Mouse (Mus musculus): ENCODE data around the gene Lrrc3.

The Lrrc3 gene

DNA sequence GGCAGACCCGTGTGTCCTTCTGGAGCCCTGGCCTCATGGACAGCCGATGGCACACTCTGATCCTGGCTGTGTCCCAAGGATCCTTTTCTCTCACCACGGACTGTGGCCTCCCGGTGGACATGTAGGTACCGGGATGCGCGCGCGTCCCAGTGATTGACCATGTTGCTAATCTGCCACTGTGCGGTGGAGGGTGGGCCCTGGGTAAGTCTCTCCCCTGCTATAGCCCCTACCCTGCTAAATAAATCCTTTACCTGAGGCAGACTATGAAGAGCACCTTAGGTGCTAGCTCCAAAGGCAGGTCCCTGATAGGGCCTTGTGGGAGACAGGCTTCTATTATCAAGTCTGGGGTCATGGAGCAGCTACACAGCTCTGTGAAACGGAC is 37.6 kb downstream of the Lrrc3 start:
- no peak for DNase-seq

DNA sequence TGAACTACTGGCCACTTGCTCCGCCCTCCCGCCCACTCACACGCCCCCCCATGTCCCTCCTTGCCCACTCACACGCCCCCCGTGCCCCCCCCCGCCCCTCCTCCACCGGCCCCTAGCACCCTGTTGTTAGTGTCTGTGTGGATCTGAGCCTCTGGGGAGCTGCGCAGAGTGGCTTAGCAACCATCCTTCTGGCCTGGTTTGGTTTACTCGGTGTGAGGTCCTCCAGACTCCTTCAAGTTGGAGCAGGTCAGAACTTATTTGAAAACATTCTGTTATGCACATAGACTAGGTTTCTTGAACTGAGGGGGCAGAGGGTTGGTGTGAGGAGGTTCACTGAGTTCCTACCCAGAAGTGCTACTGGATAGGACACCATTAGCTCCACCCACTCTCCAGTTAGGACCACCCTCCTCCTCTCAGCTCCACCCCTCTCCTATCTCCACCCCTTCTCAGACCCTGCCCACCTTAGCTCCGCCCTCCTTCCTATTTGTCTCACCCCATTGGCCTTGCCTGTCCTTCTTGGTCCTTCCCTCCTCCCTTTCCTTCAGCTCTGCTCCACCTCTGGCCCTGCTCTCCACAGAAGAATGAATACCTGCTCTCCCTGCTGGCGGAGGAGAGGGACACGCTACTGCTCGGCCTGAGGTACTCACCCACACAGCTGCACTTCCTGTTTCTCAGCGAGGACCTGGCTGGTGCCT is 38.1 kb downstream of the Lrrc3 start:
- peak; percentile 85 for DNase-seq

DNA sequence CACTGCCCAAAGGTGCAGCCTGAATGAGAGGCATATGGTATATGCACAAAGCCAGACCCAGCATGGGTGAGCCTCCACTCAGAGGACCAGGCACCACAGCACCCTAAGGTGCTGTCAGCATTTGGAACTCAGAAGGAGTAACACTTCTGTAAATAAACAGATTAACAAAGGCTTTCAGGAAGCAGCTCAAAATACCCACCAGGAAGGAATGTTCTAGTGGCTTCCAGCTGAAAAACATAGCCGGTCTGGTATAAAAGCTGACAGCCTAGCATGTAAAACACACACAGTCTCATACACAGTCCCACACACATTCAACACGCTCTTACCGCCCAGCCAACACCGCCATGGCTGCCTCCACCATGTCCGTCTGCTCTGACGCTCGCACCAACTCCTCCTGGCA is 40.7 kb downstream of the Lrrc3 start, which contains the start of gene Gm3285:
TSS of gene Gm3285 (plus strand) at position 301 of the 400 bp plus-strand sequence.
- no peak for DNase-seq

DNA sequence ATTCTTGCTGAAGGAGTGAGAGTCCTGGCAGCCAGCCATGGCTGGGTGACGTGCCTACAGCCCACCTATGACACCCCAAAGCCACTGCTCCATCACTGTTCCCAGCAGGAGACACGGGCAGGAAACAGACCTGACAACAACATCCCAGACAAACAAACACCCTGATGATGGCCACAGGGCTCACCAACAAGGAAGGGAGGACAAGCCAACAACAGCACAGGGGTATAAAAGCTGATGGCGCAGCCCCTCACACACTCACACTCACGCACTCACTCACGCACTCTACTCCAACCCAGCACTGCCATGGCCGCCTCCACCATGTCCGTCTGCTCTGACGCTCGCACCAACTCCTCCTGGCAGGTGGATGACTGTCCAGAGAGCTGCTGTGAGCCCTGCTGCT is 49.8 kb downstream of the Lrrc3 start, which contains the start of gene Gm10318:
TSS of gene Gm10318 (plus strand) at position 301 of the 400 bp plus-strand sequence.
- DNase-seq, result no peak

All from kidney, adult 9 months (tissue).